Mouse (Mus musculus) liver, postnatal 0 days (tissue): ENCODE measurements at regions not wholly inside any gene's neighbourhood (a gene's known extent, or its start where the extent isn't known, plus 50 kb on each side); places are given as distances from the start of the nearest gene placed in this dataset.

Experiments
- ATAC-seq: fragments of 200-750 bp; cut with Nextera tagmentation; 2 replicates; pipeline ENCODE4 v1.8.0; 2017; ENCODE audit warnings: mild to moderate bottlenecking, moderate library complexity
- DNase-seq: peaks from one replicate; pipeline ENCODE4 v3.0.0-alpha.2; 2016
- H3K27ac ChIP-seq: fragments of 300-500 bp; sonication (generic); 2 replicates; pipeline ENCODE4 v1.5.1; 2014; ENCODE audit warnings: antibody characterized with exemption, moderate library complexity, mild to moderate bottlenecking, low read depth
- H3K27me3 ChIP-seq: fragments of 300-500 bp; sonication (generic); 2 replicates; pipeline ENCODE4 v1.6.1; 2014; ENCODE audit warnings: low read length, control low read depth, mixed read lengths; ENCODE audit not compliant: insufficient read depth
- H3K36me3 ChIP-seq: fragments of 300-500 bp; sonication (generic); replicated peaks from 2 replicates; pipeline ENCODE4 v1.6.1; 2014; ENCODE audit warnings: mild to moderate bottlenecking, control low read depth, low read length, moderate library complexity, mixed read lengths; ENCODE audit not compliant: insufficient read depth
- H3K4me1 ChIP-seq: fragments of 300-500 bp; sonication (generic); 2 replicates; pipeline ENCODE4 v1.6.1; 2014; ENCODE audit warnings: antibody characterized with exemption, mild to moderate bottlenecking, control low read depth; ENCODE audit not compliant: insufficient read depth
- H3K4me2 ChIP-seq: fragments of 300-500 bp; sonication (generic); 2 replicates; pipeline ENCODE4 v1.6.1; 2014; ENCODE audit warnings: low read depth, mild to moderate bottlenecking, low read length, moderate library complexity, mixed read lengths
- H3K4me3 ChIP-seq: fragments of 300-500 bp; sonication (generic); 2 replicates; pipeline ENCODE4 v1.5.1; 2014; ENCODE audit warnings: low read depth, low read length
- H3K9ac ChIP-seq: fragments of 300-500 bp; sonication (generic); replicated peaks from 2 replicates; pipeline ENCODE4 v1.6.1; 2014; ENCODE audit warnings: mild to moderate bottlenecking, moderate library complexity
- H3K9me3 ChIP-seq: fragments of 300-500 bp; sonication (generic); 2 replicates; pipeline ENCODE4 v1.6.1; 2016; ENCODE audit warnings: mild to moderate bottlenecking, control low read depth, low read length, mixed read lengths
- CTCF ChIP-seq: sonication (generic); IDR thresholded peaks from 2 replicates; pipeline ENCODE4 v1.5.1; 2016; ENCODE audit warnings: antibody characterized with exemption, low read depth
- EP300 ChIP-seq: IDR thresholded peaks from 2 replicates; pipeline ENCODE4 v1.6.1; 2016; ENCODE audit warnings: antibody characterized with exemption, low read depth, mild to moderate bottlenecking
- WGBS: fragments of 180-500 bp; shearing (Covaris S2); extraction: QIAGEN DNeasy Blood & Tissue Kit; methylation state at CpG from one replicate; pipeline ENCODE4 v1.1.7; 2014; ENCODE audit not compliant: insufficient replicate concordance; 5-methylcytosine and 5-hydroxymethylcytosine counted together

- H3K36me3 ChIP-seq, result no peaks in the 10 kb centered on the region
- DNase-seq (no peak), ATAC-seq (no peak)
- no peak overlapping the region for H3K4me2 ChIP-seq
- 67% methylated on average over 3 of the region's 3 CpGs for WGBS
- H3K4me3 ChIP-seq, result no peak overlapping the region
- no peaks in the 10 kb centered on the region for H3K9me3 ChIP-seq
- no peaks in the 10 kb centered on the region for H3K4me1 ChIP-seq
- H3K27me3 ChIP-seq, result no peaks in the 10 kb centered on the region
- TF ChIP-seq EP300 (no peak), CTCF (no peak)
- H3K9ac ChIP-seq, result no peak overlapping the region
- no peak overlapping the region for H3K27ac ChIP-seq
These were observed 212.8 kb downstream of the Gm12728 start for GRCm38 (mm10) chr4:106002516-106002915.

- WGBS, result 54% methylated on average over 5 of the region's 5 CpGs
- ATAC-seq, result no peak
- no peak overlapping the region for H3K4me3 ChIP-seq
- no peaks in the 10 kb centered on the region for H3K36me3 ChIP-seq
- H3K4me2 ChIP-seq, result no peak overlapping the region
- H3K27me3 ChIP-seq, result no peaks in the 10 kb centered on the region
- DNase-seq, result no peak
- H3K9me3 ChIP-seq, result no peaks in the 10 kb centered on the region
- no peaks in the 10 kb centered on the region for H3K4me1 ChIP-seq
- H3K9ac ChIP-seq, result no peak overlapping the region
- H3K27ac ChIP-seq, result no peak overlapping the region
- TF ChIP-seq EP300 (no peak), CTCF (no peak)
These were observed 216.3 kb downstream of the Gm12728 start for GRCm38 (mm10) chr4:106005936-106006335.

DNA sequence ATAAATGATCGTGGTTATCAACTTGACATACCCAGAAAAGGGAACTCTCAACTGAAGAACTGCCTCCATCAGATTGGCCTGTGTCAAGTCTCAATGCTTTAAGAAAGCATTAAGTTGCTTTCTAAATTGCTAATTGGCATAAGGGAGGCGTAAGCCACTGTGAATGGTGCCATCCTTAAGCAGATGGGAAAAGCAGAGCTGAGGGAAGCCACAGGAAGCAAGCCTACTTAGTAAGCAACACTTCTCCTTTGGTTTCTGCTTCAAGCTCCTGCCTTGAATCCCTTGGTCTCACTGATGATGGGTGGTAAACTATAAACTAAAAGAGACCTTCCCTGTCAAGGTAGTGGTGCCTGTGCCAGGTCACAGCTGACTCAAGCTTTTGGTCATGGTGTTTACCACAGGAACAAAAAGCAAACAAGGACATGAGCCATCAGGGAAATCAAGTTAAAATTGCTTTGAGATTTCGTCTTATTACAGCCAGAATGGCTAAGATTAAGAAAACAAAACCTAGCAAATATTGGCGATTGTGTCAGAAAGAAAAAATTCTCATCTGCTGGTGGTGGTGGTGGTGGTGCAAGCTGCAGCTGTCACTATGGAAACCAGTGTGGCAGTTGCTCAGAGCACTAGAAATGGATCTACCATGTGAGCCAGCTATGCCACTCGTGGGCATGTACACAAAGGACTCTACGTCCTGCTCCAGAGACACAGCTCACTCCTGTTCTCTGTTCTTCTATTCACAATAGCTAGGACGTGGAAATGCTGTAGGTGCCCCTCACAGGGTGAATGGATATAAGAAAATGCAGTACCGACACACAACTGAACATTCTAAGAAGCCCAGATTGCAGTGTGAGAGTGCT is 217.9 kb downstream of the Gm12728 start:
- no peak for ATAC-seq
- Histone ChIP-seq H3K9me3 (no peaks in the 10 kb centered on the region), H3K27me3 (no peaks in the 10 kb centered on the region), H3K4me3 (no peak overlapping the region), H3K9ac (no peak overlapping the region), H3K4me2 (no peak overlapping the region), H3K27ac (no peak overlapping the region), H3K36me3 (no peaks in the 10 kb centered on the region), H3K4me1 (no peaks in the 10 kb centered on the region)
- TF ChIP-seq CTCF (no peak), EP300 (no peak)
- 67% methylated on average over 8 of the region's 8 CpGs for WGBS
- no peak for DNase-seq

DNA sequence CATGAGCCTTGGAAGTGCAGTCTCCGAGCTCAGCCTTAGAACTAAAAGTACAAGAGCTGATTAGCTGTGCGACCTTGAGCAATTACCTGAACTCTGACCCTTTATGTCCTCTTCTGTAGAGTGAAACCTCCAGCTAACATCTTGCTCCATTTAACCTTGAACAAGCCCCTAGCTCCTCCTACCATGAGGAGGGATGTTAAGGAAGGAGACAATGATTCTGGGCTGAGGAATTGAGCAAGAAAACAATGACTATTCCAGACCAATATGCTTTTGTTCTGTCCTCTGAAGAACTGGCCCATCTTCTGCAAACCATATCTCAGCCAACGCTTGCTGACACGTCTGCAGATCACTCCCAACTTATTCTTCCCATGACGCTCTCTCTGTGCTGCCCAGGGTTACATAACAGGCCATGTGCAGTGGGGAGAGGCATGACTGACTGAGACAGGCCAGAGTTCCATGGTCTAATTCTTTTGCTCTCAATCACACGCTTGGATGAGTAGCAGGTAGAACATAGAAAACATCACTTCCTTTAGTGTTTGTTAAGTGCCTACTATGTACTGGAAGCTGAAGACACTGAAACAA is 227.5 kb downstream of the Gm12728 start:
- Histone ChIP-seq H3K9ac (no peak overlapping the region), H3K27me3 (no peaks in the 10 kb centered on the region), H3K27ac (no peak overlapping the region), H3K4me1 (no peaks in the 10 kb centered on the region), H3K9me3 (no peaks in the 10 kb centered on the region), H3K4me2 (no peak overlapping the region), H3K36me3 (no peaks in the 10 kb centered on the region), H3K4me3 (no peak overlapping the region)
- no peak for ATAC-seq
- no peak for DNase-seq
- TF ChIP-seq EP300 (no peak), CTCF (no peak)
- WGBS, result 76% methylated on average over 6 of the region's 6 CpGs

GRCm38 (mm10) chr4:106018936-106019335 is 229.3 kb downstream of the Gm12728 start:
- TF ChIP-seq CTCF (no peak), EP300 (no peak)
- Histone ChIP-seq H3K4me1 (no peaks in the 10 kb centered on the region), H3K27ac (no peak overlapping the region), H3K36me3 (no peaks in the 10 kb centered on the region), H3K9me3 (no peaks in the 10 kb centered on the region), H3K4me2 (no peak overlapping the region), H3K9ac (no peak overlapping the region), H3K4me3 (no peak overlapping the region), H3K27me3 (no peaks in the 10 kb centered on the region)
- no peak for ATAC-seq
- no peak for DNase-seq
- WGBS, result 65% methylated on average over 4 of the region's 4 CpGs

- Histone ChIP-seq H3K9me3 (no peaks in the 10 kb centered on the region), H3K36me3 (no peaks in the 10 kb centered on the region), H3K4me3 (no peak overlapping the region), H3K4me2 (no peak overlapping the region), H3K9ac (no peak overlapping the region), H3K4me1 (no peaks in the 10 kb centered on the region), H3K27ac (no peak overlapping the region), H3K27me3 (no peaks in the 10 kb centered on the region)
- no peak for TF ChIP-seq CTCF
- no peak for TF ChIP-seq EP300
- WGBS, result 62% methylated on average over 4 of the region's 4 CpGs
- DNase-seq (no peak), ATAC-seq (no peak)
These were observed 230.7 kb downstream of the Gm12728 start for GRCm38 (mm10) chr4:106020338-106020737.
